9 mouse cellular contexts compared by ENCODE assay signal in the genomic region with DNA sequence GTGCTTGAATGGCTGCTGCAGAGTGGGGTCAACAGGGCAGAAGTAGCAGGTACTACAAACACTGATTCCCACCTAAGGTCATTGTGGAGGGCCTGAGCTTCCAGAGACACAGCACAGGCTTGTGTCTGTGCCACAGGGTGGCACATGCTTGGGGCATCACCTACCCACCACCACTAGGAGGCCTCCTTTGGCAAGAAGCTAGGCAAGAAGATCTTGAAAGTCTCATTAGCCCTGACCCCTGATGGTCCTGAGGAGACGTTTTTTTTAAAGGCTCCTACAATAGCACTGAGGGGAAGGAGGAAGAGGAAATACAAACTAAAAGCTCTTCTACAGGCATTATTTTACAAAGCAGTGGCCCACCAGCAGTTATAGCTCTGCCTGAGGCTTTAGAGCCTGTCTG. TPM values are rescaled to one million over a fixed set of nuclear protein-coding genes. Genes with fewer than 3 reads are reported as not detected.
DNase-seq lines count a peak whose midpoint lies in the region; ATAC-seq and TF ChIP-seq lines count a peak whose summit lies in the region.
"Had no signal": no experiment of that assay in that cellular context is flagged by ENCODE, and none has a peak within 500 bp of the region (broad histone marks: within the 10 kb centered on the region; RNA-seq: fewer than 3 reads in every experiment).

No protein-coding gene starts in this region.

- H3K27ac ChIP-seq in kidney, adult 2 months (ENCODE audit: insufficient read depth, low read depth, low read length) = no peak overlapping the region
- no peak overlapping the region for H3K27ac ChIP-seq in kidney, embryonic 15.5 days

- no peak for DNase-seq in kidney, adult 2 months
- peak; percentile 4 for DNase-seq in urinary bladder, postnatal 10 days (ENCODE audit: low spot score)
- no peak for DNase-seq in urinary bladder, postnatal 14 days (ENCODE audit: low spot score)
- peak; percentile 57 for DNase-seq in embryo, embryonic 11 days
- DNase-seq in right cerebral cortex, postnatal 36 days (ENCODE audit: low spot score in 2 of 2) = no peak
- DNase-seq in left cerebral cortex, adult 11 months (ENCODE audit: low spot score) = no peak
- DNase-seq in layer of hippocampus, adult 9-11 months = no peak

- H3K36me3 ChIP-seq in kidney, adult 2 months (ENCODE audit: control insufficient read depth, insufficient read depth, low read length) = no peaks in the 10 kb centered on the region
- no peaks in the 10 kb centered on the region for H3K36me3 ChIP-seq in kidney, embryonic 15.5 days

- no peak for TF ChIP-seq POLR2A in kidney, adult 2 months (IDR thresholded peaks at IDR 0.05; ENCODE audit: low read depth, low read length)

- no peaks in the 10 kb centered on the region for H3K27me3 ChIP-seq in kidney, adult 2 months (replicated peaks; ENCODE audit: control insufficient read depth, insufficient read depth, low read length)
- H3K27me3 ChIP-seq in kidney, embryonic 15.5 days = peaks cover 34% of the 10 kb centered on the region; the same call in 1 of the 2 replicates

- ATAC-seq in kidney, embryonic 15.5 days (replicated peaks; ENCODE audit: low FRiP score) = no peak

- H3K4me1 ChIP-seq in kidney, adult 2 months (ENCODE audit: control insufficient read depth, insufficient read depth, low read length) = no peaks in the 10 kb centered on the region
- no peaks in the 10 kb centered on the region for H3K4me1 ChIP-seq in kidney, embryonic 15.5 days

- TF ChIP-seq CTCF in kidney, adult 2 months (conservative IDR thresholded peaks at IDR 0.05; ENCODE audit: insufficient read depth, insufficient read length, low read depth, low read length) = peak; percentile 54

- H3K4me3 ChIP-seq in kidney, adult 2 months (ENCODE audit: insufficient read depth, low read depth, low read length) = no peak overlapping the region
- no peak overlapping the region for H3K4me3 ChIP-seq in kidney, embryonic 15.5 days (replicated peaks)

- no peak overlapping the region for H3K9ac ChIP-seq in kidney, embryonic 15.5 days

- no peak overlapping the region for H3K4me2 ChIP-seq in kidney, embryonic 15.5 days

- WGBS in kidney, adult 2 months = 5% methylated on average over 1 of the region's 1 CpGs
- 8% methylated on average over 1 of the region's 1 CpGs for WGBS in kidney, embryonic 15.5 days

- no peaks in the 10 kb centered on the region for H3K9me3 ChIP-seq in kidney, embryonic 15.5 days (replicated peaks)

RNA-seq across cellular contexts. Expression of gene Ephb3, which starts 6.0 kb away (rescaled TPM):
- 5.5 and 6.8 TPM in 2 replicates for polyA plus RNA-seq in kidney, adult 2 months (2012; rRNA removed)
- polyA plus RNA-seq in kidney, embryonic 15.5 days (2015; fragmentation: Nextera tagmentation; extraction: Ambion mirVana) = 17.2 and 18.7 TPM in 2 replicates

RNA-seq across cellular contexts. Expression of gene Teddm3, which starts 44.7 kb away (rescaled TPM):
- polyA plus RNA-seq in kidney, adult 2 months (2012; rRNA removed) = 0.12 TPM in 1 of 2 replicates, not detected in the other
- polyA plus RNA-seq in kidney, embryonic 15.5 days (2015; fragmentation: Nextera tagmentation; extraction: Ambion mirVana) = 0.22 TPM in 1 of 2 replicates, not detected in the other
- polyA plus RNA-seq: intestine, embryonic 14.5 days had no signal

Comparison
In these comparisons a context has a peak if more than half of its experiments do, and no peak if none do; other contexts are left out.
1. DNase-seq: peak in urinary bladder, postnatal 10 days (single experiment) and embryo, embryonic 11 days (single experiment); none in kidney, adult 2 months (single experiment), urinary bladder, postnatal 14 days (single experiment), right cerebral cortex, postnatal 36 days (0 of 2), left cerebral cortex, adult 11 months (single experiment) and layer of hippocampus, adult 9-11 months (single experiment).